Mouse (Mus musculus) urinary bladder, postnatal 10 days (tissue): ENCODE results near the gene Metap2.

Source experiments
- DNase-seq: peaks from one replicate; pipeline ENCODE4 v3.0.0; 2022; ENCODE audit warnings: low spot score

Gene Metap2

DNA sequence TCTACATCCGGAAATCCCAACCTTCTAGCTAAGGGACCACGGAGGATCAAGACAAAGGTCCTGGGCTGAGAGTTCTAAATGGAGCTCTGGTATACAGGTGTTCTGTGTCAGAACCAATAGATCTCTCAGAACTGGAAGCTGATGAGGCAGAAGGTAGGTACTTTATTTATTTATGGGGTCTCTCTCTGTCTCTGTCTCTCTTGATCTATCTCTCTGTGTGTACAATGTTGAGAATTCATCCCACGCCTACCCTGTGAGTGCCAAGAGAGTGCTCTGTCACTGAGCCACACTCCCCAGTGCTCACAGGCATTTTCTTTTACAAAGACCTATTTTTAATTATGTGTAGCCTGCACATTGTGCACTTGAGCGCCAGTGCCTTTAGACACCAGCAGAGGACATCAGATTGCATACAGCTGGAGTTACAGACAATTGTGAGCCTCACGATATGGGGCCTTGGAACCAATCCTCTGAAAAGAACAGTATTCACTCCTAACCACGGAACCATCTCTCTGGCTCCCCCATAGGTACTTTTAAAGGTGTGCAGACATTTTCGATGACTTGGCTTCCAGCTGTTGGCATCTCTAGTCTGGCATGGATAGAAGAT, at the start of gene Metap2:
Gene Metap2 (minus strand): TSS at position 51 of the 604 bp plus-strand sequence.
- no peak for DNase-seq

DNA sequence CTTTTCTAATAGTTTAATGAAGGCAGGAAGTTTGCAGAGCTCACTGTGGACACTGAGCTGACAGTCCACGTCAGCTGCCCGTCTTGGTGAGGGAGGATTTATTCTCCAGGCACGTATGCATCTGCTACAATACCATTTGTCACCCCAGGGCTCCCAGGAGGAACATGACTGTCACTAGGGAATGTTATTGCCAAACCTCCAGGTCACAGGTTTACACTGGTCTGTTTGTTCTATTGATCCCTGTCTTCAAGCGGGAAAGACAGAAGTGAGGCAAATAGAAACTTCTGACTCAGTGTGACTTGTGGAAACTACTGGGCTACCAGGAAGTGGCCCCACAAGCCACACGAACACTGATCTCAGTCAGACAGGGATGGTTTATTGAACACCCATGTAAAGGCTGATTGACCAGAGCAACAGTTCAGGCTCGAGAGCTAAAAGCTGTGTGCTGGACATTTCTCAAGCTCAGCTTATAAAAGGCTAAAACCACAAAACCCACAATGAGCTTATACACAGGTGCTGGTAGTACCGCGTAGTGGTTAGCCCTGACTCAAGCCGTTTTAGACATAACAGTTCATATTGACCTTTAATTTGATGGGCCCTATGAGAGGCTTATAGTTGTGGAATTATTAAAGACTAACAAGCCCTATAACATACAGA, 49.1 kb upstream of the Metap2 start:
- no peak for DNase-seq

DNA sequence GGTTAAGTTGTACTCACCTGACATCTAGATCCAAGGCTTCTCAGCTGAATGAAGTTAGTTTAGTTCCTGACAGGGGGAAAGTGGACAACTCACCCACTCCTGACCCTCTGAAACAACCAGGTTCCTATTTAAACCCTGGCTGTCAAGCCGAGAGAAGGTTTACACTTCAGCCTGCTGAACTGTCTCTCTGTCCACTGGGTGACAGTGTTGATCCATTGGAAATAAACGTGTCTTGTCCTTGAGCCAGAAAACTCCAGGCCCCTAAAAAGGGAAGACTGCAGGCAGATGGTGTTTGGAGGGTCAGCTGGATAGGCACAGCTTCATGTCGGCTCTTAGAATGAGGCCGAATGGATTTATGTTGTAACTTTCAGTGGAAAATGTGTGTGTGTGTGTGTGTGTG, 48.5 kb upstream of the Metap2 start:
- DNase-seq = no peak

DNA sequence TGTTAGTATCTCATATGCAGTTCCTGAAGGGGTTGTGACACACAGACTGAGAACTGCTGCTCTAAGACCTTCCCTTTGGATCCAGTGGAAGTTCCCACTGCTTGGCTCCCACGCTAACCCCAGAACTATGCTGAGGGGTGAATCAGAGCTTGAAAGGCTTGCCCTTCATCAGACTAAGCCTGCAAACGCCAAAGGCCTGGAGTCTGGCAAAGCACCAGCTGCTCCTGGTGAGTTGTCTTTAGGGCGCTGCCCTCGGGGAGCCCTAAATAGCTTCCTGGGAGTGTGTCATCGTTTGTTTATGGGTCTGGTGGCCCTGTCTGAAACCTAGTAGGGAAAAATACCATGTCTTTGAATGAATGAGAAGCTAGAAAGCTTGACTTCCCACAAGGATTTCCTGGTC, 47.3 kb upstream of the Metap2 start:
- DNase-seq = no peak

DNA sequence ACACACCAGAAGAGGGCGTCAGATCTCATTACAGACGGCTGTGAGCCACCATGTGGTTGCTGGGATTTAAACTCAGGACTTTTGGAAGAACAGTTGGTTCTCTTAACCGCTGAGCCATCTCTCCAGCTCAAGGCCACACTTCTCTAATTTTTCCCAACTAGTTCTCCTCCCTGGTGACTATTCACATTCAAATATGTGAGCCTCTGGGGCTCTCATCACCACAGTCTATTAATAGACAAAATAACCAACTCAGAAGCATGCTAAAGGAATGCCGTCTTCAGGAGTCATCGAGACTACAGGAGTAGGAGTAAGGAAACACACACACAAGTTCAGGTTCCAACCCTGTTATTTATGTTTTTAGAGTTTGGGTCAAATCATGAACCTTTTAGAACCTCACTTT, 43.4 kb upstream of the Metap2 start:
- DNase-seq = no peak

DNA sequence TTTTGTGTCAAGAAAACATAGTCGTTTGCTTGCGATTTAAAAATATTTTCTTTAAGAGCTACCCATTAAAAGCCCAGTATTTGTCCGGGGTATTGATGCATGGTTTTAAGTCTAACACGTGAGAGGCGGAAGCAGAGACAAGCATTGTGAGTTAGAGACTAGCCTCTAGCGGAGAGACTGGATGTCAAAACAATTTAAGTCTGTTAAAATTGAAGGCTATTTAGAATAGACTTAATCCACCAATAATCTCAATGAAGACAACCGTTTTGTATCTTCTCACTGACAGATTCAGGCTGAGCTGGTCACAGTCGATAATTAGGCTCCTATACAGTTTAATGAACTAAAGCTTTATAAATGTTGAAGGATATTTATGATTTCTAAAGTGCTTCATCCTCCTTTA, 42.8 kb upstream of the Metap2 start:
- DNase-seq = no peak

DNA sequence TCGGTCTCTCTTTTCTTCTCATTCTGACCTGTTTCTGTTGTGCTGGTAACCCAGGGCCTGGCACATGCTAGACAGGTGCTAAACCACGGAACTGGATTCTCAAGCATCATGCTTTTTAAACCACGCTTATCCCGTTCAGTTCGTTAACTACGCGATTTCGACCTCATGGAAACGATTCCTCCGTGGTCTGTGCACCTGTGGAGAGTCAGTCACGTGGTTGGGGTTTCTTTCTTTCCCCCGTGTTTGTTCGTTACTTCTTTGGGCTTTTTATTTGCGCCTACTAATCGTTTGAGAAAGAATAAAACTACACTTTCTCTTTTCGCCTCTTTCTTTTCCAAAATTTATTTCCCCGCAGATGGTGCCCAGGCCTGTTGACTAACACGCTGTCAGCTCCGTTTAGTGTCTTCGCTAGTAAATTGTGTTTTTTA, 42.0 kb upstream of the Metap2 start:
- DNase-seq = no peak

DNA sequence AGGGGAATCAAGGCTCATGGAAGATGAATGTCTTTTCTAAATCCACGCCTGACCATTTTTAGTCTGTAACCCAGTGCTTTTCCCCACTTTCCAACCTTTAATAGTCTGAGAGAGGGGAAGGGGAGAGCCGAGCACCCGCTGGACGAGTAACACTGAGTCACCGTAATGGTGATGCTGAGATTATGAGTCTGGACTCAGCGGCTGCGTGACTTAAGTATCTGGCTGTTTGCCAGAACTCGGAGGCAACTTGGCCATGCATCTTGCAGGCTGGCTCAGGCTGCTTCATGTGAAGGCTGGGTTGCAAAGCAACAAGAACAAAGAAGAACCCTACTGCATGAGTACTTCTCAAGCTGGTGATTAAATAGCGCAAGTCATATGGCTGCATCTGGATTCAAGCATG, 37.1 kb upstream of the Metap2 start:
- DNase-seq = no peak

DNA sequence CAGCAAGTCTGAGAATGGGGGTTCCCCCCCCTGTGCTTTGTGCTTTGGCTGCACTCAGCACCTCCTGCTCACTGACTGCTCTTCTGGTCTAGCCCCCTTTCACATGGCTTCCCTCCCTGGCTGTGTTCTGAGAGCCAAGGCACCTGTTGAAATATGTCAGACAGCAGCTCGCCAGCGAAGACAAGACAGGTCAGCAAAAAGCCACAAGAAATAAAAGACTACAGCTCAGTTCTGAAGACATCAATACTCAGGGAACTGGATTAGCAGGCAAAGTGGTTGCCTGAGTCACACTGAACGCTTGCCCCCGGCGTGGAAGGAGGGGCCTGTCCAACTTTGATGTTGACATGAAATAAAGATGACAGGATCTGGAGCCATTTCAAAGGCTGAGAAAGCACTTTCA, 36.0 kb upstream of the Metap2 start:
- DNase-seq = no peak

DNA sequence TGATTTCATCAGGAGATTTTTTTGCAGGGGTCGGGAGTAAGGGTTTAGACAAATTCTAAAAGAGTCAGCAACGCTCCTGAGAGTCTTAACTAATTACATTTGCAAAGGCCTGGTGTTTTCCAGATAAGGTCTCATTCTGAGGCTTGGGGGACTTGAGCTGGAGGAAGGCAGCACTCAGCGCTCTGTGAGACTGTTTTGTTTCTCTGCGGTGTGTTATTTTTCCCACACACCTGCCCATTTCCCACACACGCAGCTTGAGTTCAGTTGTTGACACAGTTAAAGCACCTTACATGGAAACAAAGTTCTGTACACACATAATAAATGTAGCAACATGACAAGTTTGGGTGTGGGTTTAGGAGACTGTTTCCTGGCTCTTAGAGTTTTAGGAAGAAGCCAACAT, 35.1 kb upstream of the Metap2 start:
- DNase-seq = no peak

DNA sequence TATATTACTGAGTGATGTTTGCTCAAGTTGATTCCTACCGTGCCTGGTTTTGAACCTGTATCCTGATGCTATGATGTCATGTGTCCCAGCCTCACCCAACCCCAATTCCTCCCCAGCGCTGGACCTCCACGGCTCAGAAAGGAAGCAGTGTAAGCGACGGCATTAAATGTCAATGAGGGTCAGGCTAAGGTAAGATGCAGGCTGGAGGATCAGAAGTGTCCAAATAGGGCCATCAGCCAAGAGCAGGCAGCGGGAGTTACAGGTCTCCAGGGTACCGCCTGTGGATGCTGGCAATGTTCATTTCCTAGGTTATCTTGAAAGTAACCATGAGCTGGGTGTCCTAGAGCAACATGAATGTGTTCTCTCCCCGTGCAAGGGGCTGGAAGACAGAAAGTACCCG, 34.5 kb upstream of the Metap2 start:
- no peak for DNase-seq

DNA sequence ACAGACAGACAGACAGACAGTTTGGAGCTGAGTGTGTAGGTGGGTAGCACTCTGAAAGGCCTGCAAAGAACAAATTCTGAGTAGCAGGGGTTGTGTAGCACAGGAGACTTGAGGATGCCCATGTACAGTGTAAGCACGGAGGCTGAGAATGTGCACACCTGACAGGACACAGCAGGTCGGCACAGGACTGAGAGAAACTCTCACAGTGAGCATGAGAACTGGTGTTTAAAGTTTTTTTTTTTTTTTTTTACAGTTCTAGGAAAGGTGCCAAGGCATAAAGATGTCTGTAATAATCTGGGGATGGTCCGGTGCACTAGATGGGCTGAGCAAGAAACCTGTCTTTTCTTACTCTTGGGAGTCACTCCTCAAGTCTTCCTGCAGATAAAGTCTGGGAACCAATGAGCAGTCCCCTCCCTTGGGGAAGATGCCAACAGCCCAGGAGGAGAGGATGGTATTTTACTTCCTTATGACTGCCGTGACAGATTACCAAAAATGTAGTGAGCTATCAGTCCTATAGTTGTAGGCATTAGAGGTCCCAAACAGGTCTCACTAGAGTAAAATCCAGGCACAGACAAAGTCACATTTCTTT, 33.4 kb upstream of the Metap2 start:
- no peak for DNase-seq

DNA sequence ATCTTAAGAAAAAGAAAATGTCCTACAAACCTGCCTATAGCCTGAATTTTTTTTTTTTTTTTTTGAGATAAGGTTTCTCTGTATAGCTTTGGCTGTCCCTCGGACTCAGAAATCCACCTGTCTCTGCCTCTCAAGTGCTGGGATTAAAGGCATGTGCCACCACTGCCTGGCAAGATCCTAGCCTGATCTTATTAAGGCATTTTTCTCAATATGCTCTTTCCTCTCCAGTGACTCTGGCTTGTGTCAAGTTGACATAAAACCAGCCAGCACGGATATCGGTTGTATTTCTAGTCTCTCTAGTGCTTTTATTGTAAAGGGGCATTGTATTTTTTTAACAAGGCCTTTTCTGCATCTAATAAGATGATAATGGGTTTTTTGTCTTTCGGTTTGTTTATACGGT, 27.8 kb upstream of the Metap2 start:
- no peak for DNase-seq

DNA sequence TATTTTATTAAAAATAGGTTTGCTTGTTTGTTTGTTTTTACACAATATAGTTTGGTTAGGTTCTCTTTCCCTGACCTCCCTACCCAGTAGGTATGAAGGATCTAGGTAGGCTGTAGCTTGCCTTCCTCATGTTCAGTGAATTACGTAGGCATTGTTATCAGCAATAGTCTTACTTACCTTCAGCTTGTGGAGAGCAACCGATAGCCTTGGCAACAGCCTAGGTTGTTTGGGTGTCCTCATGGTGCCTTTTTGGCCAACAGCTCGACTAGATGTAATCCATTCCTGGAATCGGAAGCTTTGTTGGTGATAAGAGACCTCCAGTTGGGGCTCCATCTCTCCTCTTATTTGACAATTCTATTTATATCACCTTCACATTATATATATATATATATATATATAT, 24.3 kb upstream of the Metap2 start:
- no peak for DNase-seq

DNA sequence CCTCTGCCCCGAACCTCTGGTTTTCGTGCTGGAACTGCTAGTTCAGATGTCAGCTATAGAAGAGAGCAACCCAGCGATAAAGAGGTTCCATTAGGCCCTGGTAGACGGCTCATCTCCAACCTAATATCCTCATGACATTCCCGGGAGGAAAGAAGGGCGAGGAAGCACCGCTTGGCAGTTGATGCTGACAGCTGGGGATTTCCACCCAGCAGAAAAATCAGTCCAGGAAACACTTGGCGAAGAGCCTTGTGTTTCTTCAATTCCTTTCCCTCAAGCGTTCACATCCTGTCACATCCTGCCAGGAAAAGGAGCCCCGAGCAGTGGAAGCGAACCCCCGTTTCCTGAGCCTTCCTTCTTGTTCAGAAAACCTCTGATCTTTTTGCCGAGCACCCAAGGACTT, 22.3 kb upstream of the Metap2 start:
- no peak for DNase-seq

DNA sequence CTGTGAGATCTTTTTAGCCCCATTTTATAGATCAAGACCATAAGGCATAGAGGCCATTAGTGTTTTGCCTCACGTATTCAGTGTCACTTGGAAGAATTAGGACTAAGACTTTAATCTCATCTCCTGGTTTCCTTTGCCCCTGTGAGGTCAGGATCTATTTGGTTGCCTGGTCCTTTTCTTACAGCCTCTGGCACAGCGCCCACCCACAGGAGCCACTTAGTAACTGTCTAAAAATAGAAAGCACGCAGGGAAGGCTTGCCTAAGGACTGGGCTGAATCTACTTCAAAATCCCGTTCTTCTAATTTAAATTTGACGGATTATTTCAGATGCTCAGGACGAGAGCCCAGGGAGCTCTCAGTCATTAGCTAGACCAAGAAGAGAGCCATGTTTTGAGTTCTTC, 21.8 kb upstream of the Metap2 start:
- DNase-seq = no peak

DNA sequence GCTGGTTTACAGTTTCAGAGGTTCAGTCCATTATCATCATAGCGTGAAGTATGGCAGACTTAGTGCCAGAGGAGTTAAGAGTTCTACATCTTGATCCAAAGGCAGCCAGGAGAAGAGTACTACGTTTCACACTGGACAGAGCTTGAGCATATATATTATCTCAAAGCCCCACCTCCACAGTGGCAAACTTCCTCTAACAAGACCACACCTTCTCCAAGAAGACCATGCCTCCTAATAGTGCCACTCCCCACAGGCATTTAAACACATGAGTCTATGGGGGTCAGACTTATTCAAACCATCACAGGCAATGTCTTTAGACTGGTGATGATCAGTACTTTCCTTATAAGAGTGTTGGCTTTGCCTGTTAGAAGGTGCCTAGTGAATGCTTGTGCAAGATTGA, 21.2 kb upstream of the Metap2 start:
- DNase-seq = no peak

DNA sequence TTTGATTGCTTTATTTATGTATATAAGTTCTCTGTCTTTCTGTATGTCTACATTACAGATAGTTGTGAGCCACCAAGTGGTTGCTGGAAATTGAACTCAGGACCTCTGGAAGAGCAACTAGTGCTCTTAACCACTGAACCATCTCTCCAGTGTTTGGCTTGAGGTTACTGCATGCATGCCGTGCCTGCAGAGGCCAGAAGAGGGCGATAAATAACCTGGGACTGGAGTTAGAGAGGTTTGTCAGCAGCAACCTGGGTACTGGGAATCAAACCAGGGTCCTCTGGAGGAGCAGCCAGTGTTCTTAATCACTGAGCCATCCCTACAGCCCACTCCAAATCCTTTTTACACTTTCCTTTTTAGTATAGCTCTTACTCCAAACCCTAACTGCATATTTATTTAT, 19.9 kb upstream of the Metap2 start:
- no peak for DNase-seq

DNA sequence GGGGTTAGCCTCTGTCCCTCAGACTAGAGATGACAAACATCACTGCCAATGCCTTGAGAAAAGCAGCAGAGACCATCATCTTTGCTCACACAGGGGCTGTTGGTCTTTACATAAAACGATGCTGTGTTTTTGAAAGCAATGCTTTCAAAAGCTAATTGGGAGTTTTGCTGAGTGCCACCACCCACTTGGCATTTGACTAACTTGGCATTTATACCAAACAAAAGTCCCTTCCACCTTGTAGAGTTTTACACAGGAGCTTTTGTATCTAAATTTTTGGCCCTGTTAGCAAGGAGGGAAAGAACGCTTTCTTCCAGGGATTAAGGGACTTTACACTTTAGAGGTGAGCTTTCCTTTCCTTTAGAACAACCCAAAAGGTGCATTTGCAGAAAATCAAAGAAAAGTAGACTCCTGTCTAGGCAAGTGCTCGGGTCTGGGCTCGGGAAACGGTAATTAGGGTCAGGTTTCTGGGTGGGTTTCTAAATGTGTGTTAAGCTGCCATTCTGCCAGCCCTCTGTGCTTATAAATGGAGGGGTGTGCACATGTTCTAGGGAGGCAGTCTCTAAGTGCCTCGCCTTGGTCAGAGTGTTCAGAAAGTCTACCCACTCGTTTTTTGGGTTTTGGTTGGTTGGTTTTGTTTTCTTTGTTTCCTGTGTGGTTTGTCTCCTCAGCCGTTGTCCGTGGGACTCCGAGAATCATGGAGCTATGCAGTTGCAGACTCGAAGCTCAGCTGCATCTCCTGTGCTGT, 18.8 kb upstream of the Metap2 start:
- no peak for DNase-seq

DNA sequence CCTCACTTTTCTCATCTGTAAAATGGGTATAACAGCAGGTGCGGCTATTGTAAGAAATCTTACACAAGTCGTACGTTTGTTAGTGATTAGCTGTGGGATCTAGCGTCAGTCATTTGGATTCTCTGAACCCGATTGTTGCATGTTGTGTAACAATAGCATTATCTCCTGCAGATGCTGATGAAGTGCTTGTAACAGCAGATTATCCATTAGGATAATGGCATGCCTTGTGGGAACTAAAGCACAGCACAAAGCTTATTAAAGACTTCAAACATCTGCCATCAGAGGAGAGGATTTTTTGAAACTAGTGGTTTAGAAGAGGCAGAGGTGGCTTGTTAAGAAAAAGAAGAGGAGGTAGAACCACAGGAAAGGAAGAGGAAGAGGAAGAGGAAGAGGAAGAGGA, 16.6 kb upstream of the Metap2 start:
- no peak for DNase-seq

DNA sequence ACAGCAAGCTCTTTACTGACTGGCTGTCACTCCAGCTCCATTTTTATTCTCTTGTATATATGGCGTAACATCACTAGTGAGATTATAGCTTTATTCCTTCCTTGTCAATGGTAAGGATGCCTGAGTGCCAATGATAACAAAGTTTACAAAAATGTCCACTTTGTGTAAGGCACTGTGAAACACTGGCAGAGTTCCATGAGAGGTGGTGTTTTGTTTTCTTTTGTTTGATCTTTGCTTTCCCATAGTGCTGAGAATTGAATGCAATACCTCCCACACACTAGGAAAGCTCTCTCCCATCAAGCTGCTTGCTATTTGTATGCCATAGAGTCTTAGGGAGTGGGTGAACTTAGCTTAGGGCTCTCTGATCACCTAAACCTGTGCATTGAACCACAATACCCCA, 16.0 kb upstream of the Metap2 start:
- no peak for DNase-seq

DNA sequence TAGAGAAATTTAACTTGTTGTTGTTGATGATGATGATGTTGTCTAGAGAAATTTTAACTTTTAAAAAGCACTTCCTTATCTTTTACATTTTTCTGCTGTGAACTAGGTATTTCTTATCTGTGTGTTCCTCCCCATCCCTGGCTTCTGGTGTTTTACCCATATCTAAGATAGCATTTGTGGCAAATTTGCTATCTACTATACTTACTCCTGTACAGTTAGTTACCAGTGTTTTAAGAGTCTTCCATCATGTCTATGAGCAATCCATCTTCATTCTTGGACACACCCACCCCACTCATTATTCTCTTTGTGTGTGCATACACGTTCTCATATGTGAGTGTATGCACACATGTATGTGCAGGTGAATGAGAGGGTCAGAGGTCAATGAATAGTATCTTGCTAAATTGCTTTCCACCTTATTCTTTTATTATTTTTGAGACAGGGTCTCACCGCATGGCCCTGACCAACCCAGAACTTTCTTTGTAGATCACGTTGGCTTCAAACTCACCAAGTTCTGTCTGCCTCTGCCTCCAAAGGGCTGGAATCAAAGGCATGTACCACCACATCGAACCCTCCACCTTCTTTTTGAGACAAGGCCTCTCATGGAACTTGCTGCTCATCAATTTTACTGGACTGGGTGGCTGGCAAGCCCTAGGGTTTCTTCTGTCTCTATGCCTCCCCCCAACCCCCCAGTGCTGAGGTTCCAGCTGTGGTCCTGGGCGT, 15.4 kb upstream of the Metap2 start:
- no peak for DNase-seq

DNA sequence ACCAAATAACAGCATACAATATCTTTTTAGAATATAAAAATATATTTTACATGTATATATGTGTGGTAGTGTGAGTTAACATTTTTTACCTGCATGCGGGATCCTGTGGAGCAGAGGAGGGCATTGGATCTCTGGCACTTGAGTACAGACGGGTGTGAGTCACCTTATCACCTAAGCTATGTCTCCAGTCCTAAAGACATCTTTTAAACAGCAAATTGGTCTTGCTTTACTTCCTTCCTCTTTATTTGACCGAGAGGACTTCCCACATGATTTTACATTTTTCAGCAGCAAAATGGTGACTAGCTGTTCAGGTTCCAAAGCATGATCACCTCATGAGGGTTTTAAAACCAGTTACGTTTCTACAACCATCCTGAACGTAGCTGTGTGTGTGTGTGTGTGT, 14.4 kb upstream of the Metap2 start:
- no peak for DNase-seq
